Mouse (Mus musculus): ENCODE measurements at regions not wholly inside any gene's neighbourhood (a gene's known extent, or its start where the extent isn't known, plus 50 kb on each side); places are given as distances from the start of the nearest gene placed in this dataset.

GRCm38 (mm10) chr7:36934792-36935555 lies 237.1 kb downstream of the Tshz3 start:
- no peak for DNase-seq
- intact Hi-C loops (cut with DNase I), result no loop called here

- no peak for DNase-seq
- intact Hi-C loops (cut with DNase I), result no loop called here
These were observed 242.7 kb downstream of the Tshz3 start for GRCm38 (mm10) chr7:36940611-36941010.

- intact Hi-C loops (cut with DNase I), result no loop called here
- DNase-seq, result no peak
These were observed 247.3 kb downstream of the Tshz3 start for GRCm38 (mm10) chr7:36945024-36945815.

- DNase-seq, result no peak
- intact Hi-C loops (cut with DNase I), result no loop called here
These were observed 251.6 kb downstream of the Tshz3 start for GRCm38 (mm10) chr7:36949511-36949910.

DNA sequence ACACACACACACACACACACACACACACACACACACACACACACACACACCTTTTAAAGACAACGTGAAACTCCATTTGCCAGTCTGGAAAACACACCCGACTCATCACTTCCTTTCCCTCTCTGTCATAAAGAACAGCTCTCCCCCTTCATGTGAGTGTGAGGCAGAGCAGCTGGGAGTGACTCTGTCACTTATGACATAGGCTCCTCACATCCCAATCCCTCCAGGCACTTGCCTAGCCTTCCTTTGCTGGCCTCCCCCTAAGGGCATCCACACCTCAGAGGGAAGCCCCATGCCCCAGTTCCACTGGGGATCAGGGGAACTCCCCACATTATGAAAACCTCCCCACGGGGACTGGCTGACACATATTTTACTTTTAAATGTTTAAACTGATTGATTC lies 257.5 kb downstream of the Tshz3 start:
- DNase-seq, result no peak
- intact Hi-C loops (cut with DNase I), result no loop called here

DNA sequence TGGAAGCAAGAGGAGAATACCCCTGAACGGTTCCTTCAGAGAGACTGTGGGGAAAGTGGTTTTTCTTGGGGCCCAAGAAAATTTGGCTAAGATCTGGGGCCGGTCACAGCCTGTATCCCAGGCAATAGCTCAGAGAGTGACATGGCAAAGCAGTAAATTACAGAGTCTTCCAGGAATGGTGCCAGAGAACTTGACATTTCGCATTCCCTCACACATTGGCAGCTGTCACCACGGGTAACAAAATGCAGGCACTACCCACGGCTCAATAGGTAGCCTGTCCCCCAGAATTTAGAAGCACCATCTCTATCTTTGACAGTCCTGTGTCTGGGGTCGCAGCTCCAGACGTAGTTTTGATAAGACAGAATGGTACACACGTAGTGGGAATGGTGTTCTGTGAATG lies 260.3 kb downstream of the Tshz3 start:
- no peak for DNase-seq
- intact Hi-C loops (cut with DNase I), result no loop called here

GRCm38 (mm10) chr7:36971772-36972171 lies 273.9 kb downstream of the Tshz3 start:
- no peak for DNase-seq
- intact Hi-C loops (cut with DNase I), result loop anchor here (5.0 kb wide), 1 partner anchor 1059 kb away; no protein-coding TSS in a partner anchor

GRCm38 (mm10) chr7:36973654-36974320 lies 275.9 kb downstream of the Tshz3 start:
- intact Hi-C loops (cut with DNase I), result loop anchor here (1.0 to 5.0 kb wide), 2 partner anchors 283 to 1061 kb away; no protein-coding TSS in a partner anchor
- no peak for DNase-seq

DNA sequence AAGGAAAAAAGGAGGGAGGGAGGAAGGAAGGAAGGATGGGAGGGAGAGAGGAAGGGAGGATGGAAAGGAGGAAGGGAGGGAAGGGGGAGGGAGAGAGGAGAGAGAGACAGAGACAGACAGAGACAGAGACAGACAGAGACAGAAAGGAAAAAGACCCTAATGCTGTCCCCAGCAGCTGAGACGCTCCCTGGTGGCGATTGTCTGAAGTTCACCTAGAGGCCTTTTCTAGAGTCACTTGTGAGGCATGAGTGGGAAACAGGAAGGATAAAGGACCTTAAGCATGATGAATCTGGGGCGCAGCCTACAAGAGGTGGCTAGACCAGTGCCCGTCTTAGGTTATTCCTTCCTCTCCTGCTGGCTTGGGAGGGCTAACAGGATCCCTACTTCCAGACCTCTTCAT lies 276.7 kb downstream of the Tshz3 start:
- intact Hi-C loops (cut with DNase I), result loop anchor here (1.0 to 5.0 kb wide), 2 partner anchors 284 to 1062 kb away; no protein-coding TSS in a partner anchor
- DNase-seq, result no peak

- peak in 1 of 2 experiments; percentile 20 for DNase-seq
- intact Hi-C loops (cut with DNase I), result no loop called here
These were observed 277.6 kb downstream of the Tshz3 start for GRCm38 (mm10) chr7:36975475-36975874.

- intact Hi-C loops (cut with DNase I), result no loop called here
- no peak for DNase-seq
These were observed 279.9 kb downstream of the Tshz3 start for GRCm38 (mm10) chr7:36977819-36978218.

GRCm38 (mm10) chr7:36989380-36989779 lies 291.5 kb downstream of the Tshz3 start:
- DNase-seq, result no peak
- intact Hi-C loops (cut with DNase I), result no loop called here

GRCm38 (mm10) chr7:37004601-37005000 lies 306.7 kb downstream of the Tshz3 start:
- intact Hi-C loops (cut with DNase I), result no loop called here
- no peak for DNase-seq

DNA sequence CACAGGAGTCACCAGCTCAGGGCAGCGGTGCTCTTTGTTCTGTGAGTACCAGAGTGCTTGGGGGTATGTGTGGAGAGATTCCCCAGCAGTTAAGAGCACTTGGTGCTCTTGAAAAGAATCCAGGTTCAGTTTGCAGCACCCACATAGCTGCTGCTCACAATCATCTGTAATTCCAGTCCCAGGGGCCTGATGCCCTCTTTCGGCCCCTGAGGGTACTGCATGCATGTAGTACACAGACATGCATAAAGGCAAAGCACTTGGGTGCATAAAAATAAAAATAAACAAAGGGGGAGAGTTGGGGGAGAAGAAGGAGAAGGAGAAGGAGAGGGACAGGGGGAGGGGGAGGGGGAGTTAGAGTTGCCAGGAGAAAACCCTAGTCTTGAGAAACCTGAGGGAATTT lies 307.8 kb downstream of the Tshz3 start:
- intact Hi-C loops (cut with DNase I), result no loop called here
- DNase-seq, result no peak

DNA sequence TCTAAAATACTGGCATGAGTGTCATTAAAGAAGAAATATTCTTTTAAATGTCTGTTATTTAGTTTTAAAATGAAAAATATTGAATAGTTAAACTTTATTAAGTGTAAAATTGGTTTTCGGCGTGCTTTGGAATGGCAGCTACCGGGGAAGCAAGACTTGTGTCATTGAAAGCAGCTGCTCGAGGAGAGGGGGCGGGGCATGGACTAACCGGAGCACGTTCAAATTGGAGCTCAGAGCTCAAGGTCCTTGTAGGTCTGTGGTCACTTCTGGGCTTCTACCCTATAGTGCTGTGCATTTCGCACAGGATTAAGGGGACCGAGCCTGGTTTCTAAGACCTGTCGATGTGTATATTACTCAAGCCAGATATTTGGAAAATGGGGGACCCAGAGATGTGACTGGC lies 309.0 kb downstream of the Tshz3 start:
- intact Hi-C loops (cut with DNase I), result no loop called here
- peak; percentile 32 to 48 for DNase-seq

GRCm38 (mm10) chr7:37011180-37011754 lies 313.3 kb downstream of the Tshz3 start:
- DNase-seq, result no peak
- intact Hi-C loops (cut with DNase I), result no loop called here

- no peak for DNase-seq
- intact Hi-C loops (cut with DNase I), result no loop called here
These were observed 322.2 kb downstream of the Tshz3 start for GRCm38 (mm10) chr7:37020078-37020477.

GRCm38 (mm10) chr7:37024501-37025025 lies 326.6 kb downstream of the Tshz3 start:
- DNase-seq, result no peak
- intact Hi-C loops (cut with DNase I), result no loop called here

DNA sequence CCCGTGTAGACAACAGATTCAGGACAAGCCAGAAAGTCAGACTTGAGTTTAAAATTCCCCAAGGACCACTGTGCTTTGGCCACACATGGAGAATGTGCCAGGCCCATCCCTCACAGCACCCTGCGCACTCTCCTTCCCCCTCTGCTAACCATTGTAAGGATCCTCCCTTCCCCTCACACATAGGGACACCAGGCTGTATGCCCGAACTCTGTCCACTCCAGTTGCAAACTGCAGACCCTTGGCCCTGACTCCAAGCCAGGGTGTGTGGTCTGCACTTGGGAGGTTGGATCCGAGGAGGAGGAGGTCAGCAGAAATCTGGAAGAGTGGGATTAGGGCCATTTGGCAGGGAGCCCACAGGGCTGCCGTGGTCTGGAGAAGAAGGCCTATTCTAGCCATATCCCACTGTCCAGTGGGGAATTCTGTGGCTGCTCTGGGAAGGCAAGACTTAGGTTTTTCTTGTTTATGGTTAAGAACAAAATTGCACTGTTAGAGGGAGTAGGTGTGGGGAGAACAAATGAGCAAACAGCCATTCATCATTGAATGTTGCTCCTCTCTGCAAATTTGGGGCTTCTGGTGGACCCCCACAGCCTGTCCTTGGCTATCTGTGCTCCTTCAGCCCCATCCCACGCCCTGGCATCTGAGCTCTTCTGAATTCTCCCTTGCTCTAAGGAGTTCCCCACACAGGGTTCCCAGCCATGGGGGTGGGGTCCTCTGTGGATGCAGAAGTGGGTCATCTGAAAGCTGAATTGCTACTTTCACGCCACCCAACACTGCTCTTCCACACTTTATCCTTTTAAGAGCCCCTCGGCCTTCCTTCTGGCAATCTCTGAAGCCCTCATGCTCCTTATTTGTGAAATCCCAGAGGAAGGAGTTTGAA lies 366.9 kb downstream of the Tshz3 start:
- no peak for DNase-seq
- intact Hi-C loops (cut with DNase I), result no loop called here

DNA sequence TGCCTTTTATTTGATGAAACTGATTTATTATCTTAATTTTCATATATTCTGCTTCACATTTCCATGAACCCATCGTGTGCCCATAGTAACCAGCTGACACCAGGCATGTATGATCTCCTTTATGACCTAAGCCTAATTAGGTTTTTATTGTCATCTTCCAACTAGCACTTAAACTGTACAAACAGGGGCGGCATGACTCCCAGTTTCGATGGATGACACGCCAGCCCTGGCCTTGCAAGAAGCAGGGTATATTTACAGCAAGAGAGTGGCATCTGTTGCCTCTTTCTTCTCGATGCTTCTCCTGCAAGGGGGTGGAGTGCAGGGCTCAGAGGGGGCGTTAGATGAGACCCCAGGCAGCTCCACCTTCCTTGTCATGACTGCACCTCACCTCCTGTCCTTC lies 379.8 kb downstream of the Tshz3 start:
- DNase-seq, result no peak
- intact Hi-C loops (cut with DNase I), result no loop called here

All from gastrocnemius, postnatal 36 days (tissue).